Mouse (Mus musculus) testis, adult 2 months (tissue): ENCODE data around the gene Gfod1. TPM values are rescaled to one million over a fixed set of nuclear protein-coding genes. Genes with fewer than 3 reads are reported as not detected.
A peak's percentile ranks its signal among the peaks of the same experiment; 100 is the strongest.

Source experiments
- H3K27ac ChIP-seq: fragments of 200-500 bp; 2 replicates; pipeline ENCODE4 v1.5.1; 2012; ENCODE audit warnings: low read depth, low read length; ENCODE audit not compliant: control insufficient read depth, insufficient read depth
- H3K27me3 ChIP-seq: fragments of 200-500 bp; 2 replicates; pipeline ENCODE4 v1.6.1; 2012; ENCODE audit warnings: mild to moderate bottlenecking, low read length, moderate library complexity; ENCODE audit not compliant: control insufficient read depth, insufficient read depth
- H3K36me3 ChIP-seq: fragments of 200-500 bp; 2 replicates; pipeline ENCODE4 v1.6.1; 2012; ENCODE audit warnings: mild to moderate bottlenecking, low read length; ENCODE audit not compliant: control insufficient read depth, insufficient read depth
- H3K4me1 ChIP-seq: fragments of 200-500 bp; 2 replicates; pipeline ENCODE4 v1.6.1; 2012; ENCODE audit warnings: low read length; ENCODE audit not compliant: control insufficient read depth, insufficient read depth
- H3K4me3 ChIP-seq: fragments of 200-500 bp; 2 replicates; pipeline ENCODE4 v1.5.1; 2012; ENCODE audit warnings: low read depth, mild to moderate bottlenecking, low read length, moderate library complexity, mixed read lengths; ENCODE audit not compliant: control insufficient read depth
- CTCF ChIP-seq: fragments of 200-500 bp; IDR thresholded peaks from 2 replicates; pipeline ENCODE4 v1.5.1; 2012; ENCODE audit warnings: low read depth, mild to moderate bottlenecking, inconsistent platforms, low read length, moderate library complexity; ENCODE audit not compliant: control insufficient read depth, insufficient read depth, insufficient replicate concordance
- POLR2A ChIP-seq: fragments of 200-500 bp; IDR thresholded peaks from 2 replicates; pipeline ENCODE4 v1.6.1; 2012; ENCODE audit warnings: low read depth, mild to moderate bottlenecking, inconsistent platforms, low read length, moderate library complexity; ENCODE audit not compliant: control insufficient read depth
- polyA plus RNA-seq: library from polyadenylated mRNA; depleted of rRNA; stranded (reverse); fragments of >200 nt; gene quantifications from 2 replicates; pipeline ENCODE4 v1.2.3, GENCODE M21; 2012; rRNA removed

Gene Gfod1
- polyA plus RNA-seq, result 0.17 and 0.19 TPM in 2 replicates

DNA sequence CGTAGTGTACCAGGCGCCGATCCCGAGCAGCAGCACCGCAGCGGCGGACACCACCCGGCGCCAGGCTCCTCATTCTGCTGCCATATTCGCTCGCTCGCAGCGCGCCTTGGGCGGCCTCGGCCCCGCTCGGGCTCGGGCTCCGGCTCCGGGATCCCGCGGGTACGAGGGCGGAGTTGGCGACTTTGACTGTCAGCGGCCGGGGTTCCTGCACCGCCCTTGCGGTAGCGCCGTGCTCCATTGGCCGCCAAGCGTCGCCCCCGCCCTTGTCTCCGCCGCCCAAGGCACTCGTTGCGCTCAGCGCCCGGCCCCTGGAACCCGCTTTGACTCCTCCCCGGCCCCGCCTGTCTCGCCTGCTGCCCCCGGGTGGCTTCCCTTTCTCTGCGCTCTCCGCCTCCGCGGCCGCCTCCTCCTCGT lies at the start of gene Gfod1:
Gene Gfod1, minus strand, starts transcription at position 155 of the 414 bp plus-strand sequence.
- TF ChIP-seq CTCF, result no peak
- 0 out of 2 replicates have a peak, but pooled peaks have one; percentile 13 for TF ChIP-seq POLR2A
- Histone ChIP-seq H3K4me3 (peak within 1 kb of the TSS; percentile 26), H3K36me3 (no peaks in the 10 kb centered on the region), H3K27me3 (no peaks in the 10 kb centered on the region), H3K4me1 (peaks cover 20% of the 10 kb centered on the region), H3K27ac (no peak within 1 kb of the TSS)

DNA sequence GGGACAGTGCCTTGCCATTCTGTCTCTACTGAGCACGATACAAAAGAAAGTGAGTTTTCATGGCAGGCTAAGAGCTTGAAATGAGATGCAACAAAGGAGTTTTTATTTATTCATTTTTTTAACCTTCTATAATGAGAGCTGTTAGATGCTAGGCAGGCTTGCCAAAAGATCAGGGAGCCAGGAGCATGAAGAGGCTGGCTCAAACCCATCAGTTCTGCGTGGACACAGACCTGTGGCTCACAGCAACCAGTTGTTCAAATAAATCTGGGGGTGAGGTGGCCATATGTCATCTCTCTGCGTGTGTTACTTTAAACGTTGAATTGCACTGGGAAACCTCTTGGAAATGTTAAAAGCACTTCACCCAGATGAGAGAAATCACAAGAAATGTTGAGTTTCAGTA lies 49.4 kb upstream of the Gfod1 start:
- no peak overlapping the region for H3K4me3 ChIP-seq
- peaks cover 6% of the 10 kb centered on the region; the same call in 1 of the 2 replicates for H3K4me1 ChIP-seq
- H3K27ac ChIP-seq, result no peak overlapping the region
- TF ChIP-seq CTCF, result no peak
- no peak for TF ChIP-seq POLR2A
- H3K27me3 ChIP-seq, result no peaks in the 10 kb centered on the region
- no peaks in the 10 kb centered on the region for H3K36me3 ChIP-seq

DNA sequence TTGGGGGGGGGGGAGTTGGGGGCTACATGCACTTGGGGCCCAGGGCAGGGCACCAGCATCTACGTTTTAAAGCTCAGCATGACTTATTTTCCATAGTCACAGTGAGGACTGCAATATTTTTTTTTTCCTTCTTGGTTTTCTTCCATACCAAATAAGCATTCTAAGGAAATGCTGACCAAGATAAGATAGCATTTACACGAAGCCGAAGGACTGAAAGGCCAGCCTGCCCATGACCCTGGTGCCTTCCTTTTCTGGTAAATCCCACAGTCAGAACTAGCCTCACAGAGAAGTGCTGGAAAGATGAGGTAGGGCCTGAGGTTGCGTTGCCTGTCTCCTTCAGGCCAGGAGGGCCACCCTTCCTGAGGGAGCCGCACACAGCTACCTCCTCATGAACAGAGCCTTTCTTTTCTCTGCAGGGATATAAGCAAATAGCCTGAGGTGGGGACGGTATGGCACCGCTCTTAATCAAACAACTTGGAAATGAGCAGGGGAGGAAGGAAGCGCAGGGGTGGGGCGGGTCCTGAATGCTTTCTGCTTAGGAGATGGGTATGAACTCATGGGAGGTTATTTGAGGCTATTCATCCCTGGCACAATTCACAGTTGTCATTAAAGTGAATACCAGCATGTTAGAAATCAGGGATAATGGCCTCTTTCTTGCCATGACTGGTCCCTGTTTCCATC lies 46.7 kb upstream of the Gfod1 start:
- no peak overlapping the region for H3K4me3 ChIP-seq
- H3K4me1 ChIP-seq, result peaks cover 6% of the 10 kb centered on the region; the same call in 1 of the 2 replicates
- no peak overlapping the region for H3K27ac ChIP-seq
- no peaks in the 10 kb centered on the region for H3K27me3 ChIP-seq
- H3K36me3 ChIP-seq, result no peaks in the 10 kb centered on the region
- TF ChIP-seq POLR2A (no peak), CTCF (no peak)

DNA sequence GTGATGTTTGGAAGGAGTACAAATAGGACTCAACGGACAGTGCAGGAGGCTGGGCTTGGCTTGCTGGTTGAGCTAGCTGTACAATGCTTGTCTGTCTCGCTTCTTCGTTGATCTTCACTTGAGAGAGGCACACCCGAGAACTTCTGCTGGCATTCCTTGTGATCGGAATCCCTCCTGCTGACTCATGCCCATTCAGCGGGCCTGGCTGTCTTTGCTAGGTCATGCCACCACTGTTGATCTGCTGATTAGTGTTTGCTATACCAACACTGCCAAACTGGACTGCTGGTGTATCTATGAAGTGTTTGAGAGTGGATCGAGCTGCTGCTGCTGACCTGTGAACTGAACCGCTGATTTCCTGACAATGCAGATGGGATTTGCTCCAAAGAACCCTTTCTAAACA lies 45.4 kb upstream of the Gfod1 start:
- Histone ChIP-seq H3K4me1 (peaks cover 6% of the 10 kb centered on the region; the same call in 1 of the 2 replicates), H3K4me3 (no peak overlapping the region), H3K36me3 (no peaks in the 10 kb centered on the region), H3K27me3 (no peaks in the 10 kb centered on the region), H3K27ac (peak overlapping the region; percentile 13; the same call in 1 of the 2 replicates)
- TF ChIP-seq POLR2A (no peak), CTCF (no peak)

DNA sequence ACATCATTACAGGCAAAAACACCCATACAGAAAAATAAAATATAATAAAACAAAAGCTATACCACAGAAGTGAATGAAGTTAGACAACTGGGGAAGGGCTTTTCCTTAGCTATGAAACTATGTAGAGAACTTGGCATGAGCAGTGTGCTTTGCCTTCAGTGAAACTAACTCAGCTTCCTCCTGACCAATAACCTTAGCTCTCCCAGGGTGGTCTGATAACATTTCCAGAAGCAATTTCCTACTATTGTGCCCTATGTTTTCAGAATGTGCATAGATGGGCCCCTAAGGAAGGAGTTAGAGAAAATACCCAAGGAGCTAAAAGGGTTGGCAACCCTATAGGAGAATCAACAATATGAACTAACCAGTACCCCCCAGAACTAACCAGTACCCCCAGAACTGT lies 42.9 kb upstream of the Gfod1 start:
- 0 out of 2 replicates have a peak, but pooled peaks cover 3% of the 10 kb centered on the region for H3K4me1 ChIP-seq
- no peaks in the 10 kb centered on the region for H3K36me3 ChIP-seq
- H3K4me3 ChIP-seq, result no peak overlapping the region
- no peak overlapping the region for H3K27ac ChIP-seq
- TF ChIP-seq CTCF (no peak), POLR2A (no peak)
- no peaks in the 10 kb centered on the region for H3K27me3 ChIP-seq

- TF ChIP-seq POLR2A (no peak), CTCF (no peak)
- Histone ChIP-seq H3K27me3 (no peaks in the 10 kb centered on the region), H3K4me3 (no peak overlapping the region), H3K36me3 (no peaks in the 10 kb centered on the region), H3K4me1 (no peaks in the 10 kb centered on the region), H3K27ac (no peak overlapping the region)
These were observed 34.7 kb upstream of the Gfod1 start for GRCm38 (mm10) chr13:43338632-43339031.

GRCm38 (mm10) chr13:43338001-43338400 lies 34.0 kb upstream of the Gfod1 start:
- TF ChIP-seq CTCF (no peak), POLR2A (no peak)
- no peaks in the 10 kb centered on the region for H3K4me1 ChIP-seq
- H3K27ac ChIP-seq, result no peak overlapping the region
- no peaks in the 10 kb centered on the region for H3K36me3 ChIP-seq
- H3K4me3 ChIP-seq, result no peak overlapping the region
- H3K27me3 ChIP-seq, result no peaks in the 10 kb centered on the region
